Mouse (Mus musculus) MEL (cell line): Measurements from ENCODE around the gene Ermard. TPM values are rescaled to one million over a fixed set of nuclear protein-coding genes. Genes with fewer than 3 reads are reported as not detected.

Source experiments
- DNase-seq: peaks from one replicate; pipeline ENCODE4 v3.0.0; 2011; ENCODE audit warnings: low read depth, low spot score
- H3K27ac ChIP-seq: 2 replicates; pipeline ENCODE4 v1.5.1; 2012; ENCODE audit warnings: low read depth, mild to moderate bottlenecking, control low read depth, low read length, moderate library complexity; ENCODE audit not compliant: control insufficient read depth
- H3K27me3 ChIP-seq, 2 experiments: fragments of 150-350 bp in 1 of 2; sonication (generic) in 1 of 2; 2 replicates each; pipeline ENCODE4 v1.6.1; 2012; ENCODE audit warnings: low read length in 2 of 2, mild to moderate bottlenecking in 2 of 2, improper control_type of control experiment in 1 of 2, moderate library complexity in 1 of 2; ENCODE audit not compliant: insufficient read depth in 2 of 2, control insufficient read depth in 1 of 2
- H3K36me3 ChIP-seq, 2 experiments: 2 replicates each; pipeline ENCODE4 v1.6.1; 2012 to 2014; ENCODE audit warnings: low read length in 2 of 2, improper control_type of control experiment in 1 of 2, inconsistent platforms in 1 of 2, mild to moderate bottlenecking in 1 of 2; ENCODE audit not compliant: insufficient read depth in 2 of 2, control insufficient read depth in 1 of 2
- H3K4me1 ChIP-seq, 2 experiments: fragments of 150-350 bp in 1 of 2; sonication (generic) in 1 of 2; 2 replicates each; pipeline ENCODE4 v1.6.1; 2012; ENCODE audit warnings: low read length in 2 of 2, improper control_type of control experiment in 1 of 2, mild to moderate bottlenecking in 1 of 2; ENCODE audit not compliant: insufficient read depth in 2 of 2, control insufficient read depth in 1 of 2
- H3K4me3 ChIP-seq, 2 experiments: fragments of 150-350 bp in 1 of 2; sonication (generic) in 1 of 2; 2 replicates each; pipeline ENCODE4 v1.5.1; 2012; ENCODE audit warnings: low read depth in 2 of 2, low read length in 2 of 2, mild to moderate bottlenecking in 2 of 2, moderate library complexity in 2 of 2, control low read depth in 1 of 2, improper control_type of control experiment in 1 of 2; ENCODE audit not compliant: control insufficient read depth in 1 of 2, insufficient read depth in 1 of 2
- H3K79me2 ChIP-seq: 2 replicates; pipeline ENCODE4 v1.6.1; 2012; ENCODE audit warnings: mild to moderate bottlenecking, low read length, moderate library complexity; ENCODE audit not compliant: control insufficient read depth, poor library complexity, insufficient read depth
- H3K9ac ChIP-seq: 2 replicates; pipeline ENCODE4 v1.6.1; 2012; ENCODE audit warnings: low read depth, mild to moderate bottlenecking, control low read depth, low read length, moderate library complexity; ENCODE audit not compliant: control insufficient read depth, poor library complexity, severe bottlenecking
- H3K9me3 ChIP-seq: fragments of 150-350 bp; sonication (generic); replicated peaks from 2 replicates; pipeline ENCODE4 v1.6.1; 2012; ENCODE audit warnings: mild to moderate bottlenecking, low read length, improper control_type of control experiment, moderate library complexity; ENCODE audit not compliant: insufficient read depth
- BHLHE40 ChIP-seq: IDR thresholded peaks from 2 replicates; pipeline ENCODE4 v1.6.1; 2012; ENCODE audit warnings: low read depth, mild to moderate bottlenecking, inconsistent platforms, low read length, improper control_type of control experiment, borderline replicate concordance
- CHD2 ChIP-seq: IDR thresholded peaks from 2 replicates; pipeline ENCODE4 v1.6.1; 2011; ENCODE audit warnings: low read length, improper control_type of control experiment
- CTCF ChIP-seq, 3 experiments: IDR thresholded peaks in 2 of 3; conservative IDR thresholded peaks in 1 of 3; 2 replicates each; pipeline ENCODE4 v1.5.1; 2011 to 2012; ENCODE audit warnings: low read length in 3 of 3, low read depth in 2 of 3, mild to moderate bottlenecking in 2 of 3, improper control_type of control experiment in 1 of 3, inconsistent platforms in 1 of 3, mixed read lengths in 1 of 3, moderate library complexity in 1 of 3; ENCODE audit not compliant: control insufficient read depth in 1 of 3, insufficient read depth in 1 of 3, poor library complexity in 1 of 3, severe bottlenecking in 1 of 3
- E2F4 ChIP-seq: IDR thresholded peaks from 2 replicates; pipeline ENCODE4 v1.6.1; 2011; ENCODE audit warnings: low read depth, low read length, improper control_type of control experiment, borderline replicate concordance
- EP300 ChIP-seq, 2 experiments: IDR thresholded peaks; 2 replicates each; pipeline ENCODE4 v1.6.1; 2011; ENCODE audit warnings: improper control_type of control experiment in 2 of 2, low read length in 2 of 2, low read depth in 1 of 2, mild to moderate bottlenecking in 1 of 2
- ETS1 ChIP-seq: IDR thresholded peaks from 2 replicates; pipeline ENCODE4 v1.6.1; 2012; ENCODE audit warnings: low read depth, mild to moderate bottlenecking, inconsistent platforms, low read length, improper control_type of control experiment, moderate library complexity
- GABPA ChIP-seq: IDR thresholded peaks from 2 replicates; pipeline ENCODE4 v1.6.1; 2012; ENCODE audit warnings: low read depth, mild to moderate bottlenecking, inconsistent platforms, low read length, improper control_type of control experiment, moderate library complexity
- HCFC1 ChIP-seq: IDR thresholded peaks from 2 replicates; pipeline ENCODE4 v1.6.1; 2012; ENCODE audit warnings: low read depth, mild to moderate bottlenecking, inconsistent platforms, low read length, improper control_type of control experiment, moderate library complexity
- KAT2A ChIP-seq: conservative IDR thresholded peaks from 2 replicates; pipeline ENCODE4 v1.6.1; 2012; ENCODE audit warnings: low read depth, low read length, improper control_type of control experiment, inconsistent platforms
- MAFK ChIP-seq: IDR thresholded peaks from 2 replicates; pipeline ENCODE4 v1.6.1; 2011; ENCODE audit warnings: low read depth, mild to moderate bottlenecking, low read length, improper control_type of control experiment, borderline replicate concordance
- MAZ ChIP-seq: IDR thresholded peaks from 2 replicates; pipeline ENCODE4 v1.6.1; 2012; ENCODE audit warnings: low read depth, mild to moderate bottlenecking, inconsistent platforms, low read length, improper control_type of control experiment
- MEF2A ChIP-seq: IDR thresholded peaks from 2 replicates; pipeline ENCODE4 v1.6.1; 2014; ENCODE audit warnings: low read depth, mild to moderate bottlenecking, inconsistent platforms, low read length, improper control_type of control experiment; ENCODE audit not compliant: poor library complexity, insufficient replicate concordance, severe bottlenecking; ENCODE audit errors: extremely low read depth
- MXI1 ChIP-seq: IDR thresholded peaks from 2 replicates; pipeline ENCODE4 v1.6.1; 2011; ENCODE audit warnings: mild to moderate bottlenecking, low read depth, low read length, improper control_type of control experiment
- MYC ChIP-seq: IDR thresholded peaks from 2 replicates; pipeline ENCODE4 v1.6.1; 2011; ENCODE audit warnings: low read depth, mild to moderate bottlenecking, low read length, improper control_type of control experiment, moderate library complexity
- NELFE ChIP-seq: IDR thresholded peaks from 2 replicates; pipeline ENCODE4 v1.6.1; 2011; ENCODE audit warnings: low read depth, low read length, improper control_type of control experiment
- POLR2A ChIP-seq, 2 experiments: IDR thresholded peaks; 2 replicates each; pipeline ENCODE4 v1.6.1; 2011 to 2012; ENCODE audit warnings: low read length in 2 of 2, mild to moderate bottlenecking in 2 of 2, control low read depth in 1 of 2, improper control_type of control experiment in 1 of 2, low read depth in 1 of 2, moderate library complexity in 1 of 2; ENCODE audit not compliant: control insufficient read depth in 1 of 2, insufficient read depth in 1 of 2, poor library complexity in 1 of 2
- POLR2AphosphoS5 ChIP-seq: IDR thresholded peaks from 2 replicates; pipeline ENCODE4 v1.6.1; 2012; ENCODE audit warnings: low read depth, borderline replicate concordance, mild to moderate bottlenecking, inconsistent platforms, low read length, moderate library complexity, mixed read lengths
- RAD21 ChIP-seq: IDR thresholded peaks from 2 replicates; pipeline ENCODE4 v1.6.1; 2011; ENCODE audit warnings: mild to moderate bottlenecking, low read depth, low read length, improper control_type of control experiment
- SMC3 ChIP-seq: IDR thresholded peaks from 2 replicates; pipeline ENCODE4 v1.6.1; 2011; ENCODE audit warnings: low read depth, low read length, improper control_type of control experiment
- TBP ChIP-seq: IDR thresholded peaks from 2 replicates; pipeline ENCODE4 v1.8.0; 2011; ENCODE audit warnings: low read depth, low read length, improper control_type of control experiment
- TCF12 ChIP-seq: IDR thresholded peaks from 2 replicates; pipeline ENCODE4 v1.6.1; 2014; ENCODE audit warnings: low read depth, mild to moderate bottlenecking, inconsistent platforms, low read length, improper control_type of control experiment, moderate library complexity
- UBTF ChIP-seq: IDR thresholded peaks from 2 replicates; pipeline ENCODE4 v1.6.1; 2012; ENCODE audit warnings: low read depth, mild to moderate bottlenecking, inconsistent platforms, low read length, improper control_type of control experiment, moderate library complexity, borderline replicate concordance; ENCODE audit not compliant: insufficient read depth
- USF1 ChIP-seq: IDR thresholded peaks from 2 replicates; pipeline ENCODE4 v1.6.1; 2014; ENCODE audit warnings: low read depth, mild to moderate bottlenecking, inconsistent platforms, low read length, improper control_type of control experiment, moderate library complexity
- USF2 ChIP-seq, 2 experiments: IDR thresholded peaks; 2 replicates each; pipeline ENCODE4 v1.6.1; 2011 to 2012; ENCODE audit warnings: improper control_type of control experiment in 2 of 2, low read length in 2 of 2, borderline replicate concordance in 1 of 2, inconsistent platforms in 1 of 2, low read depth in 1 of 2, mild to moderate bottlenecking in 1 of 2; ENCODE audit not compliant: insufficient read depth in 1 of 2
- ZC3H11A ChIP-seq: IDR thresholded peaks from 2 replicates; pipeline ENCODE4 v1.6.1; 2012; ENCODE audit warnings: low read depth, mild to moderate bottlenecking, inconsistent platforms, low read length, improper control_type of control experiment
- ZMIZ1 ChIP-seq: IDR thresholded peaks from 2 replicates; pipeline ENCODE4 v1.6.1; 2012; ENCODE audit warnings: low read depth, mild to moderate bottlenecking, inconsistent platforms, low read length, improper control_type of control experiment, moderate library complexity
- ZNF384 ChIP-seq: IDR thresholded peaks from 2 replicates; pipeline ENCODE4 v1.6.1; 2012; ENCODE audit warnings: low read depth, mild to moderate bottlenecking, inconsistent platforms, low read length, improper control_type of control experiment
- polyA plus RNA-seq, 2 experiments: library from polyadenylated mRNA; stranded (reverse) in 1 of 2; unstranded in 1 of 2; fragments of >175 nt in 1 of 2; fragments of >200 nt in 1 of 2; gene quantifications; 2 replicates each; pipeline versions ENCODE4 v1.2.1 to v1.2.4; 2012; ENCODE audit warnings: low replicate concordance in 2 of 2, low read depth in 1 of 2; ENCODE audit not compliant: insufficient read length in 2 of 2, insufficient read depth in 1 of 2, missing spikeins in 1 of 2
- total RNA-seq: library from RNA; depleted of rRNA; stranded (reverse); fragments of 300-350 nt; gene quantifications from 2 replicates; pipeline ENCODE4 v1.2.3, GENCODE M21; 2012

Gene Ermard
- total and polyA plus RNA-seq, 3 experiments = 28.2 to 47.0 TPM; not detected in 1

GRCm38 (mm10) chr17:15096853-15097252 is 55.8 kb downstream of the Ermard start:
- Histone ChIP-seq H3K9me3 (no peaks in the 10 kb centered on the region), H3K36me3 (no peaks in the 10 kb centered on the region), H3K4me1 (no peaks in the 10 kb centered on the region), H3K9ac (no peak overlapping the region), H3K79me2 (no peaks in the 10 kb centered on the region), H3K27me3 (no peaks in the 10 kb centered on the region), H3K27ac (no peak overlapping the region), H3K4me3 (no peak overlapping the region)
- TF ChIP-seq USF2 (IDR thresholded peaks at IDR 0.05; ENCODE audit: borderline replicate concordance in 1 of 2, insufficient read depth in 1 of 2, low read depth in 1 of 2, low read length in 2 of 2) (no peak), TCF12 (no peak), MAFK (no peak), ETS1 (no peak), GABPA (no peak)
- DNase-seq = peak; percentile 18

- no peaks in the 10 kb centered on the region for H3K9me3 ChIP-seq
Observed at GRCm38 (mm10) chr17:15098677-15099076, 57.7 kb downstream of the Ermard start.

GRCm38 (mm10) chr17:15101355-15101754 is 60.3 kb downstream of the Ermard start:
- no peak overlapping the region for H3K9ac ChIP-seq
- no peak for TF ChIP-seq CHD2
- TF ChIP-seq BHLHE40 = no peak
- TF ChIP-seq POLR2AphosphoS5 = no peak
- TF ChIP-seq ZNF384 = no peak
- TF ChIP-seq E2F4 = no peak
- no peak for TF ChIP-seq USF1
- no peak for TF ChIP-seq MAFK
- no peak for TF ChIP-seq TBP
- no peak for TF ChIP-seq ZMIZ1
- no peak for TF ChIP-seq MEF2A
- TF ChIP-seq ZC3H11A = no peak
- no peak for TF ChIP-seq NELFE
- TF ChIP-seq EP300 (IDR thresholded peaks at IDR 0.05; ENCODE audit: low read depth in 1 of 2, low read length in 2 of 2) = no peak
- no peak for TF ChIP-seq POLR2A (IDR thresholded peaks at IDR 0.05; ENCODE audit: control insufficient read depth in 1 of 2, insufficient read depth in 1 of 2, low read depth in 1 of 2, low read length in 2 of 2, poor library complexity in 1 of 2)
- TF ChIP-seq TCF12 = no peak
- no peak for TF ChIP-seq UBTF
- no peak for TF ChIP-seq RAD21
- no peak for TF ChIP-seq KAT2A

More at GRCm38 (mm10) chr17:15098677-15099076, 57.7 kb downstream of the Ermard start:
- H3K79me2 ChIP-seq = no peaks in the 10 kb centered on the region
- no peaks in the 10 kb centered on the region for H3K36me3 ChIP-seq
- no peaks in the 10 kb centered on the region for H3K27me3 ChIP-seq
- no peak overlapping the region for H3K4me3 ChIP-seq
- no peaks in the 10 kb centered on the region for H3K4me1 ChIP-seq
- TF ChIP-seq USF2 (IDR thresholded peaks at IDR 0.05; ENCODE audit: borderline replicate concordance in 1 of 2, insufficient read depth in 1 of 2, low read depth in 1 of 2, low read length in 2 of 2) (no peak), POLR2A (IDR thresholded peaks at IDR 0.05; ENCODE audit: control insufficient read depth in 1 of 2, insufficient read depth in 1 of 2, low read depth in 1 of 2, low read length in 2 of 2, poor library complexity in 1 of 2) (no peak), CTCF (IDR thresholded peaks at IDR 0.05 in 2 of 3, conservative IDR thresholded peaks at IDR 0.05 in 1 of 3; ENCODE audit: control insufficient read depth in 1 of 3, insufficient read depth in 1 of 3, low read depth in 2 of 3, low read length in 3 of 3, poor library complexity in 1 of 3, severe bottlenecking in 1 of 3) (no peak), HCFC1 (no peak), MAZ (no peak), KAT2A (no peak), MXI1 (no peak), EP300 (IDR thresholded peaks at IDR 0.05; ENCODE audit: low read depth in 1 of 2, low read length in 2 of 2) (no peak), SMC3 (no peak), ZMIZ1 (no peak), MYC (no peak)
- TF ChIP-seq, all 39 proteins: peak for 0
- DNase-seq = no peak
- Histone ChIP-seq H3K27ac (no peak overlapping the region), H3K9ac (no peak overlapping the region)

More at GRCm38 (mm10) chr17:15101355-15101754, 60.3 kb downstream of the Ermard start:
- H3K9me3 ChIP-seq = no peaks in the 10 kb centered on the region
- H3K4me3 ChIP-seq = no peak overlapping the region
- H3K79me2 ChIP-seq = no peaks in the 10 kb centered on the region
- no peak overlapping the region for H3K27ac ChIP-seq
- no peak for DNase-seq
- H3K4me1 ChIP-seq = no peaks in the 10 kb centered on the region
- no peaks in the 10 kb centered on the region for H3K27me3 ChIP-seq
- H3K36me3 ChIP-seq = no peaks in the 10 kb centered on the region
